Mouse (Mus musculus) ES-E14 (cell line): ENCODE measurements at regions not wholly inside any gene's neighbourhood (a gene's known extent, or its start where the extent isn't known, plus 50 kb on each side); places are given as distances from the start of the nearest gene placed in this dataset.

Experiments
- DNase-seq: peaks from one replicate; pipeline ENCODE4 v3.0.0-alpha.2; 2013; ENCODE audit warnings: low read depth, low spot score
- H3K27ac ChIP-seq: 2 replicates; pipeline ENCODE4 v1.5.1; 2012; ENCODE audit warnings: low read depth, mild to moderate bottlenecking, low read length, moderate library complexity, mixed read lengths; ENCODE audit not compliant: poor library complexity, insufficient read depth, severe bottlenecking
- H3K36me3 ChIP-seq: 2 replicates; pipeline ENCODE4 v1.6.1; 2012; ENCODE audit warnings: mild to moderate bottlenecking, low read length, moderate library complexity, mixed read lengths; ENCODE audit not compliant: control insufficient read depth, poor library complexity, insufficient read depth, severe bottlenecking
- H3K4me1 ChIP-seq, 2 experiments: fragments of 150-350 bp in 1 of 2; sonication (generic) in 1 of 2; 2 replicates each; pipeline ENCODE4 v1.6.1; 2012; ENCODE audit warnings: low read length in 2 of 2, mild to moderate bottlenecking in 1 of 2, mixed read lengths in 1 of 2; ENCODE audit not compliant: control insufficient read depth in 2 of 2, insufficient read depth in 2 of 2, poor library complexity in 1 of 2
- H3K4me3 ChIP-seq, 2 experiments: fragments of 150-350 bp in 1 of 2; sonication (generic) in 1 of 2; 2 replicates each; pipeline ENCODE4 v1.5.1; 2012; ENCODE audit warnings: low read length in 2 of 2, low read depth in 1 of 2, mild to moderate bottlenecking in 1 of 2, mixed read lengths in 1 of 2; ENCODE audit not compliant: insufficient read depth in 1 of 2, poor library complexity in 1 of 2, severe bottlenecking in 1 of 2
- H3K9ac ChIP-seq: 2 replicates; pipeline ENCODE4 v1.6.1; 2012; ENCODE audit warnings: low read depth, mild to moderate bottlenecking, low read length, mixed read lengths; ENCODE audit not compliant: poor library complexity, insufficient read depth, severe bottlenecking
- H3K9me3 ChIP-seq: fragments of 150-350 bp; sonication (generic); 2 replicates; pipeline ENCODE4 v1.6.1; 2012; ENCODE audit warnings: low read depth, mild to moderate bottlenecking, low read length; ENCODE audit not compliant: control insufficient read depth, insufficient read depth
- CHD2 ChIP-seq: IDR thresholded peaks from 2 replicates; pipeline ENCODE4 v1.6.1; 2014; ENCODE audit warnings: mild to moderate bottlenecking, low read depth, low read length, inconsistent platforms
- HCFC1 ChIP-seq: IDR thresholded peaks from 2 replicates; pipeline ENCODE4 v1.6.1; 2012; ENCODE audit warnings: low read length, inconsistent platforms, borderline replicate concordance; ENCODE audit not compliant: insufficient read depth
- MAFK ChIP-seq: IDR thresholded peaks from 2 replicates; pipeline ENCODE4 v1.6.1; 2014; ENCODE audit warnings: mild to moderate bottlenecking, low read depth, low read length, inconsistent platforms; ENCODE audit not compliant: insufficient read depth
- ZC3H11A ChIP-seq: IDR thresholded peaks from 2 replicates; pipeline ENCODE4 v1.6.1; 2012; ENCODE audit warnings: low read depth, mild to moderate bottlenecking, inconsistent platforms, low read length, borderline replicate concordance
- ZNF384 ChIP-seq: IDR thresholded peaks from 2 replicates; pipeline ENCODE4 v1.6.1; 2012; ENCODE audit warnings: low read depth, low read length, inconsistent platforms
- in situ Hi-C, 2 experiments: fragments of 600-800 bp; cut with MboI; formaldehyde crosslinking; loops; one replicate each; pipeline ENCODE4 v1.15.1; 2025; ENCODE audit warnings: low sequenced_read_pairs in 2 of 2, inconsistent platforms in 1 of 2; ENCODE audit not compliant: unreplicated experiment in 2 of 2

DNA sequence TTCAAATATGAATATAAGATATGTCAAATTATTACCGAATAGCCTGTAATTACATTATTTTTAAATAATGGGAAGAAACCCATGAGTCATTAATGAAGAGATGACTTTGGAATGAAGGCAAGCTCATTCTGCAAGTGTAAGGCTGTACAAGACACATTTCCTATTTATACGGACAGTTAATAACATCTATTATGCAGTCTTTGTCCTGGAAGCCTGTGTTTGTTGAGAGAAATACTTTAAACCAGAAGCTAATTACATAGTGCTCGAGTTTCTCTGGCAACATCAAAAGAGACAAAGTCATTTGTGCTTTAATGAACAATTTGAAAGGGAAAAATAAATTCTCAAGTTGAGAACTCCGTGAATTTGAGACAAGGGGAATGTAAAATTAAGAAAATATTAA lies 242.5 kb upstream of the BC052040 start:
- in situ Hi-C loops: no loop called here
- H3K27ac ChIP-seq: no peak overlapping the region
- DNase-seq: no peak
- H3K9ac ChIP-seq: no peak overlapping the region
- no peaks in the 10 kb centered on the region for H3K9me3 ChIP-seq
- H3K36me3 ChIP-seq: no peaks in the 10 kb centered on the region
- no peak overlapping the region for H3K4me3 ChIP-seq
- no peak for TF ChIP-seq ZNF384
- TF ChIP-seq ZC3H11A: no peak
- TF ChIP-seq CHD2: no peak
- no peak for TF ChIP-seq HCFC1
- no peak for TF ChIP-seq MAFK
- no peaks in the 10 kb centered on the region for H3K4me1 ChIP-seq

DNA sequence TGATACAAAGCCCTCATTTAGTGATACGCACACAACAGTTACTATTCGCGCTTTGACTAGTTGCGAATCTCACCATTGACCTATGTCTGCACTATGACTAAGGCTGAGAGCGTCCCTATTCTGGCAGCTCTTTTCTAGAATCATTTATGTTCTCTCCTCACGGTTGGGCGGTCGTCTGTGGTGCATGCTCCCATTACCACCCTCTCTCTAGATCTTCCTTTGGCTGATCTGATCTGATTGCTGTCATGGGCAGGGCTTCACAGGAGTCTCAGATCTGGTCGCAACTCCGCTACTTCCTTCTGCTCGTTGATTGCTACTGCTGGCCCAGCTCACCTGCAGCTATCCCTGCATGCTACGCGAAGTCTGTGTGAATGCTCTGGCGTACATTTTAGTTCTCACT lies 239.2 kb upstream of the BC052040 start:
- Histone ChIP-seq H3K4me1 (no peaks in the 10 kb centered on the region), H3K27ac (no peak overlapping the region), H3K36me3 (no peaks in the 10 kb centered on the region), H3K9me3 (no peaks in the 10 kb centered on the region), H3K9ac (no peak overlapping the region), H3K4me3 (no peak overlapping the region)
- TF ChIP-seq ZC3H11A: no peak
- in situ Hi-C loops: no loop called here
- no peak for DNase-seq

DNA sequence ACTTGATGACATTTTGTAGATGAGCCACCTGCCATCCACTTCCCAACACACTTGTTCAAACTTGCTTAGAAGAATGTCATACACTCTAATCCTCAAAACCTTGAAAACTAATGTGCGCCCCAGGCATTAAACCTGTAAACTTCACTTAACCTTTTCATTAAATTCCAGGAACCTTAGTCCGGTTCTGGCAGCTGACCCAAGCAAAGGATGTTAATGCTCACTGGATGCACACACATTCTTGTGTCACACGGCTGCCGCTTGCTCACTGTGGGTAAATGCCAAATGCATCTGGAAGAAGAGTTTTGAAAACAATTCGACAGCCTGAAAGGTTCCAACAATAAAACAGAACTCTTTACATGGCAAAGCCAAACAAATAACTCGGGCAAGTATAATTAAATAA lies 235.0 kb upstream of the BC052040 start:
- Histone ChIP-seq H3K9me3 (no peaks in the 10 kb centered on the region), H3K36me3 (no peaks in the 10 kb centered on the region), H3K4me1 (no peaks in the 10 kb centered on the region), H3K4me3 (no peak overlapping the region), H3K9ac (no peak overlapping the region), H3K27ac (no peak overlapping the region)
- no peak for DNase-seq
- TF ChIP-seq MAFK: no peak
- TF ChIP-seq HCFC1: no peak
- TF ChIP-seq ZC3H11A: no peak
- no peak for TF ChIP-seq CHD2
- no peak for TF ChIP-seq ZNF384
- in situ Hi-C loops: no loop called here

GRCm38 (mm10) chr2:115348263-115348662 lies 233.3 kb upstream of the BC052040 start:
- no peak for DNase-seq
- Histone ChIP-seq H3K9ac (no peak overlapping the region), H3K4me3 (no peak overlapping the region), H3K36me3 (no peaks in the 10 kb centered on the region), H3K9me3 (no peaks in the 10 kb centered on the region), H3K4me1 (no peaks in the 10 kb centered on the region), H3K27ac (no peak overlapping the region)
- no peak for TF ChIP-seq ZNF384
- TF ChIP-seq ZC3H11A: no peak
- TF ChIP-seq CHD2: no peak
- no peak for TF ChIP-seq HCFC1
- no peak for TF ChIP-seq MAFK
- in situ Hi-C loops: no loop called here

- no peak overlapping the region for H3K9ac ChIP-seq
- H3K4me1 ChIP-seq: peaks cover 0 to 2% of the 10 kb centered on the region in 2 experiments; a peak in 1 of 4 replicates
- TF ChIP-seq MAFK: no peak
- H3K9me3 ChIP-seq: no peaks in the 10 kb centered on the region
- no peak for DNase-seq
- in situ Hi-C loops: no loop called here
- H3K4me3 ChIP-seq: no peak overlapping the region
- H3K36me3 ChIP-seq: no peaks in the 10 kb centered on the region
- no peak overlapping the region for H3K27ac ChIP-seq
Observed at GRCm38 (mm10) chr2:115371072-115371471, 210.4 kb upstream of the BC052040 start.
